Mouse (Mus musculus): ENCODE measurements at regions not wholly inside any gene's neighbourhood (a gene's known extent, or its start where the extent isn't known, plus 50 kb on each side); places are given as distances from the start of the nearest gene placed in this dataset.

- no peak for TF ChIP-seq TCF3 (IDR thresholded peaks at IDR 0.05; ENCODE audit: insufficient read length, low read depth)
- no peak for TF ChIP-seq MYOG (IDR thresholded peaks at IDR 0.05; ENCODE audit: control insufficient read depth in 1 of 3, insufficient read depth in 1 of 3, insufficient read length in 2 of 3, low read depth in 2 of 3)
- TF ChIP-seq REST (IDR thresholded peaks at IDR 0.05; ENCODE audit: insufficient read depth, insufficient read length) = no peak
- TF ChIP-seq CEBPB (IDR thresholded peaks at IDR 0.05; ENCODE audit: insufficient read depth, poor library complexity, severe bottlenecking) = no peak
- TF ChIP-seq MYOD1 (IDR thresholded peaks at IDR 0.05; ENCODE audit: control insufficient read depth in 1 of 3, insufficient read length in 2 of 3, low read depth in 2 of 3) = no peak
- Histone ChIP-seq H3ac (ENCODE audit: control insufficient read depth, insufficient read length) (no peak overlapping the region), H3K36me3 (ENCODE audit: control insufficient read depth, insufficient read depth) (no peaks in the 10 kb centered on the region), H3K27me3 (ENCODE audit: control insufficient read depth, insufficient read depth, insufficient read length) (no peaks in the 10 kb centered on the region), H3K4me3 (no peak overlapping the region), H3K4me2 (ENCODE audit: low read depth) (no peak overlapping the region), H3K79me2 (ENCODE audit: control insufficient read depth, insufficient read depth) (no peaks in the 10 kb centered on the region)
Measured at GRCm38 (mm10) chr3:132023342-132023741, 61.8 kb upstream of the Dkk2 start.

DNA sequence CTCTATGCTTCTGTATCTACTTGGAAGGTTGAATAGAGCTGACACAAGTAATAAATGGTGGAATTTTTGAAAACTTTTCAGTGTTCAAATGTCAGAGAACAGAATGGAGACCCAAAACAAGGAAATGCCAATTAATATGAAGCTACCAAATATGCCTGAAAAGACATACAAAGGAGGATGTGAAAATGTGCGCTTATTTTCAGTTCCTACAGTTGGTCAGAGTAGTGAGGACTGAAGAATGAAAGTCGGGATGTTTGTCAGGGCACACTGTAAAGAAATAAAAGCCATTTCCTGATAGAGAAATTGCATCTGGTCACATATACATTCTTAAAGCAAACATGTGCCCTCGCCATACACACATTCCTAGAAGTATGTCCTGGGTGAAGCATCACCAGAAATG, 56.0 kb upstream of the Dkk2 start:
- Histone ChIP-seq H3ac (ENCODE audit: control insufficient read depth, insufficient read length) (no peak overlapping the region), H3K4me2 (ENCODE audit: low read depth) (no peak overlapping the region), H3K4me3 (no peak overlapping the region), H3K79me2 (ENCODE audit: control insufficient read depth, insufficient read depth) (no peaks in the 10 kb centered on the region), H3K36me3 (ENCODE audit: control insufficient read depth, insufficient read depth) (no peaks in the 10 kb centered on the region), H3K27me3 (ENCODE audit: control insufficient read depth, insufficient read depth, insufficient read length) (no peaks in the 10 kb centered on the region)
- TF ChIP-seq REST (IDR thresholded peaks at IDR 0.05; ENCODE audit: insufficient read depth, insufficient read length) (no peak), POLR2A (IDR thresholded peaks at IDR 0.05; ENCODE audit: insufficient read length, low read depth) (no peak), TCF12 (IDR thresholded peaks at IDR 0.05; ENCODE audit: insufficient read depth, poor library complexity, severe bottlenecking) (no peak), USF1 (IDR thresholded peaks at IDR 0.05; ENCODE audit: low read depth) (no peak), MAX (IDR thresholded peaks at IDR 0.05; ENCODE audit: low read depth) (no peak), E2F4 (IDR thresholded peaks at IDR 0.05; ENCODE audit: insufficient read depth) (no peak), TCF3 (IDR thresholded peaks at IDR 0.05; ENCODE audit: insufficient read length, low read depth) (no peak), CEBPB (IDR thresholded peaks at IDR 0.05; ENCODE audit: insufficient read depth, poor library complexity, severe bottlenecking) (no peak), POLR2AphosphoS2 (IDR thresholded peaks at IDR 0.05; ENCODE audit: insufficient read length, low read depth) (no peak), MYOG (IDR thresholded peaks at IDR 0.05; ENCODE audit: control insufficient read depth in 1 of 3, insufficient read depth in 1 of 3, insufficient read length in 2 of 3, low read depth in 2 of 3) (no peak), MYOD1 (IDR thresholded peaks at IDR 0.05; ENCODE audit: control insufficient read depth in 1 of 3, insufficient read length in 2 of 3, low read depth in 2 of 3) (no peak), SRF (IDR thresholded peaks at IDR 0.05; ENCODE audit: control insufficient read depth, insufficient read length, low read depth) (no peak)

- no peak overlapping the region for H3ac ChIP-seq (ENCODE audit: control insufficient read depth, insufficient read length)
- no peaks in the 10 kb centered on the region for H3K79me2 ChIP-seq (ENCODE audit: control insufficient read depth, insufficient read depth)
- TF ChIP-seq POLR2A (IDR thresholded peaks at IDR 0.05; ENCODE audit: insufficient read length, low read depth) = no peak
- TF ChIP-seq MAX (IDR thresholded peaks at IDR 0.05; ENCODE audit: low read depth) = no peak
- TF ChIP-seq E2F4 (IDR thresholded peaks at IDR 0.05; ENCODE audit: insufficient read depth) = no peak
- TF ChIP-seq TCF3 (IDR thresholded peaks at IDR 0.05; ENCODE audit: insufficient read length, low read depth) = no peak
- no peak for TF ChIP-seq MYOD1 (IDR thresholded peaks at IDR 0.05; ENCODE audit: control insufficient read depth in 1 of 3, insufficient read length in 2 of 3, low read depth in 2 of 3)
- no peak for TF ChIP-seq REST (IDR thresholded peaks at IDR 0.05; ENCODE audit: insufficient read depth, insufficient read length)
- no peak for TF ChIP-seq POLR2AphosphoS2 (IDR thresholded peaks at IDR 0.05; ENCODE audit: insufficient read length, low read depth)
- H3K4me2 ChIP-seq (ENCODE audit: low read depth) = no peak overlapping the region
- no peaks in the 10 kb centered on the region for H3K36me3 ChIP-seq (ENCODE audit: control insufficient read depth, insufficient read depth)
- H3K4me3 ChIP-seq = no peak overlapping the region
- no peaks in the 10 kb centered on the region for H3K27me3 ChIP-seq (ENCODE audit: control insufficient read depth, insufficient read depth, insufficient read length)
Measured at GRCm38 (mm10) chr3:132033078-132033713, 51.9 kb upstream of the Dkk2 start.

DNA sequence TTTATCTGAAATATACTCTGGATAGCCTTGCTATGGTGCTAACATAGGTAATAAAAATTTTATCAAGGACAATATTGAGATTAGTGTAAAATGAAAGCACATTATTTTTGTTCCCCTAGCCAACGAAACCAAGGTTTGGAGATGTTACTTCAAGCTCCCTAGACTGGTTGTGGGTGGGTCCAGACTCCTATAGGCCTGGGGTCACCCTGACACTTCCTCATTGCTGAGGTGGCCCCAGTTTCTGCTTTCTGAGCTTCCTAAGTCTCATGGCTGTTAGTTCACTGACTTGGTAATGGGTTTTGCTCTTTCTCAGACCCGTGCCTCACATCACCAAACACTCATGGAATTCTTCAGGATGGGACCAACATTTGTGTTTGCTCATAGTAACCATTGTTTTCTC, 49.9 kb upstream of the Dkk2 start:
- Histone ChIP-seq H3K27me3 (ENCODE audit: control insufficient read depth, insufficient read depth, insufficient read length) (no peaks in the 10 kb centered on the region), H3K79me2 (ENCODE audit: control insufficient read depth, insufficient read depth) (no peaks in the 10 kb centered on the region), H3K4me2 (ENCODE audit: low read depth) (no peak overlapping the region), H3K4me3 (no peak overlapping the region), H3K36me3 (ENCODE audit: control insufficient read depth, insufficient read depth) (no peaks in the 10 kb centered on the region), H3ac (ENCODE audit: control insufficient read depth, insufficient read length) (no peak overlapping the region)
- no peak for TF ChIP-seq TCF12 (IDR thresholded peaks at IDR 0.05; ENCODE audit: insufficient read depth, poor library complexity, severe bottlenecking)
- no peak for TF ChIP-seq REST (IDR thresholded peaks at IDR 0.05; ENCODE audit: insufficient read depth, insufficient read length)
- no peak for TF ChIP-seq MYOG (IDR thresholded peaks at IDR 0.05; ENCODE audit: control insufficient read depth in 1 of 3, insufficient read depth in 1 of 3, insufficient read length in 2 of 3, low read depth in 2 of 3)
- no peak for TF ChIP-seq POLR2A (IDR thresholded peaks at IDR 0.05; ENCODE audit: insufficient read length, low read depth)
- TF ChIP-seq TCF3 (IDR thresholded peaks at IDR 0.05; ENCODE audit: insufficient read length, low read depth) = no peak
- TF ChIP-seq MAX (IDR thresholded peaks at IDR 0.05; ENCODE audit: low read depth) = no peak
